Mouse (Mus musculus) lung, adult 2 months (tissue): ENCODE data around the gene Prelid3b. TPM values are rescaled to one million over a fixed set of nuclear protein-coding genes. Genes with fewer than 3 reads are reported as not detected.

Experiments used
- DNase-seq: peaks from one replicate; pipeline ENCODE4 v3.0.0; 2022
- H3K4me1 ChIP-seq: fragments of 200-500 bp; 2 replicates; pipeline ENCODE4 v1.6.1; 2011; ENCODE audit warnings: low read length; ENCODE audit not compliant: control insufficient read depth, insufficient read depth
- H3K4me3 ChIP-seq: fragments of 200-500 bp; replicated peaks from 2 replicates; pipeline ENCODE3; 2011; ENCODE audit warnings: low read depth, mild to moderate bottlenecking, control low read depth, low read length; ENCODE audit errors: extremely low read depth
- CTCF ChIP-seq: fragments of 200-500 bp; IDR thresholded peaks from 2 replicates; pipeline ENCODE4 v1.5.1; 2011; ENCODE audit warnings: mild to moderate bottlenecking, low read length, control low read depth; ENCODE audit not compliant: insufficient read depth
- POLR2A ChIP-seq: fragments of 200-500 bp; IDR thresholded peaks from 2 replicates; pipeline ENCODE4 v1.6.1; 2011; ENCODE audit warnings: low read depth, mild to moderate bottlenecking, control low read depth, low read length, borderline replicate concordance; ENCODE audit errors: extremely low read depth
- WGBS: fragments of 180-500 bp; shearing (Covaris S2); methylation state at CpG from one replicate; pipeline ENCODE4 v1.1.7; 2018; 5-methylcytosine and 5-hydroxymethylcytosine counted together
- polyA plus RNA-seq: library from polyadenylated mRNA; depleted of rRNA; stranded (reverse); fragments of >200 nt; gene quantifications from 2 replicates; pipeline ENCODE4 v1.2.3, GENCODE M21; 2012; rRNA removed

Prelid3b gene
- polyA plus RNA-seq, 1 experiment: 29.7 TPM

GRCm38 (mm10) chr2:174436076-174436701 lies 36.7 kb downstream of the Prelid3b start:
- TF ChIP-seq CTCF (no peak), POLR2A (no peak)
- WGBS: 78% methylated on average over 26 of the region's 26 CpGs
- DNase-seq: no peak
- H3K4me1 ChIP-seq: peaks cover 5% of the 10 kb centered on the region
- H3K4me3 ChIP-seq: no peak overlapping the region

DNA sequence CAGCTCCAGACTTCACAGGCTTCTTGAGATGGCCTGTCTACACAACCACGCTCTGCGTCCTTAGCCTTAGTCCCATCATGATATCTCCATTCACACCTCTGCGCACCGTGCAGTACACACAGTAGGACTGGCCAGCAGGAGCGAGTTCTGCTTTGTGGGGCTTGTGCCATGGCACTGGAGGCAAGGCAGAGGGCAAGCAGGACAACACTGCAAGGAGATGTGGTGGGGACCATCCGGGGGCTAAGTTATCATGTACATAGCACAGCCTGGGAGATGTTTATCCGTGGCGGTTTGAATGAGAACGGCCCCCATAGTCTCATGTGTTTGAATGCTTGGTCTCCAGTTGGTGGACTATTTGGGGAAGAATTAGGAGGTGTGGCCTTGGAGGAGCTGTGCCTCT lies 37.9 kb downstream of the Prelid3b start:
- TF ChIP-seq POLR2A: no peak
- no peak for TF ChIP-seq CTCF
- H3K4me1 ChIP-seq: peaks cover 5% of the 10 kb centered on the region
- 96% methylated on average over 9 of the region's 9 CpGs for WGBS
- no peak overlapping the region for H3K4me3 ChIP-seq
- no peak for DNase-seq

GRCm38 (mm10) chr2:174428996-174429591 lies 43.8 kb downstream of the Prelid3b start:
- Histone ChIP-seq H3K4me3 (no peak overlapping the region), H3K4me1 (no peaks in the 10 kb centered on the region)
- TF ChIP-seq POLR2A: no peak
- no peak for TF ChIP-seq CTCF
- 91% methylated on average over 10 of the region's 10 CpGs for WGBS
- DNase-seq: no peak

DNA sequence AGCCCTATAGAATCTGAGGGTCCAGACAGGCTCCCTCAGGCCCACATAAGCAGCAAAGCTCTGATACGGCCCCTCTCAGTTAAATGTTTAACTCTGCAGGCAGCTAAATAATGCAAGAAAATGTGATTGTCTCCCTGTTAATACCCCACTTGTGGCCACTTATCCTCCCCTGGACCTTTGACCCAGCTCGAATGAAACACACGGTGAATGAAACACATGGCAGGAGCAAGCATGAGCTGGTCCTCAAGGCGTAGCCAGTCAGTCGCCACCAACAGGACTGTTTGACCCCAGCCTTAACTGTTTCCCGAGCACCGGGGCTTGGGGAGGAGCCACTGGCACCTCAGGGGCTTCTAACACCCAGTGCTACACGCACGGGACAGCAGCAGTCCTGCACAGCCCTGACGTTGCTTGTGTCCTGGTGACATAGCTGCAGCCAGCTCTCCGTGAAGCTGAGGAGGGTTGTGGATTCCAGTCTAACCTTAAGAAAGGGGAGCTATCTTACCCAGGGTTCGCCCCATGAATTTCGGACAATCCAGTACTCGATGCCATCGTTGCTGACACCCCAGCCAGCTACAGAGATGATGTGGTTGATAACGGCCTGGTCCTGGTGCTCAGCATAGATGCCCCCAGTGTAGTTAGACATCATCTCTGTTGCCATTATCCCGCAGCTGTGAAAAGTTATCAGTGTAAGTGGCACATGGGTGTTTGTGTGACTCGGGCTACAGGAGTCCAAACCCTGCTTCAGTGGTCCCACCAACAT lies 44.6 kb downstream of the Prelid3b start:
- TF ChIP-seq CTCF: no peak
- TF ChIP-seq POLR2A: no peak
- no peaks in the 10 kb centered on the region for H3K4me1 ChIP-seq
- H3K4me3 ChIP-seq: no peak overlapping the region
- no peak for DNase-seq
- WGBS: 78% methylated on average over 18 of the region's 18 CpGs

DNA sequence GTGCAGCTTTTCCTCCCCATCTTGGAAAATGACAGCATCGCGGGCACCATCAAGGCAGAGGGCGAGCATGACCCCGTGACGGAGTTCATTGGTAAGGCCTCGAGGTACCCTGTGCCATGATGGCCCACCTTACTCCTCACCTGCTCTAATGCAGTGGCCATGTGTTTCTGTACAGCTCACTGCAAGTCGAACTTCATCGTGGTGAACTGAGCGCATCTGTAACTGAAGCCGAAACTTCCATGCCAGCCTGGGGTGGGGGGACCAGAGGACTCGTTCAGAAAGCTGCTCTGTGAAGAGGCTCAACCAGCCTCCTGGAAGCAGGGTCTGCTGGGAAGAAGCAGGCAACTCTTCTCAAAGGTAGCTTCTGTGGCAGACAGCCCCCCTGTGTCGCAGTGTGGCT lies 46.0 kb downstream of the Prelid3b start:
- WGBS: 88% methylated on average over 12 of the region's 12 CpGs
- no peaks in the 10 kb centered on the region for H3K4me1 ChIP-seq
- DNase-seq: no peak
- H3K4me3 ChIP-seq: no peak overlapping the region
- no peak for TF ChIP-seq CTCF
- no peak for TF ChIP-seq POLR2A

GRCm38 (mm10) chr2:174424301-174425085 lies 48.4 kb downstream of the Prelid3b start:
- no peak overlapping the region for H3K4me3 ChIP-seq
- DNase-seq: no peak
- no peaks in the 10 kb centered on the region for H3K4me1 ChIP-seq
- WGBS: 88% methylated on average over 11 of the region's 11 CpGs
- TF ChIP-seq POLR2A (no peak), CTCF (no peak)

DNA sequence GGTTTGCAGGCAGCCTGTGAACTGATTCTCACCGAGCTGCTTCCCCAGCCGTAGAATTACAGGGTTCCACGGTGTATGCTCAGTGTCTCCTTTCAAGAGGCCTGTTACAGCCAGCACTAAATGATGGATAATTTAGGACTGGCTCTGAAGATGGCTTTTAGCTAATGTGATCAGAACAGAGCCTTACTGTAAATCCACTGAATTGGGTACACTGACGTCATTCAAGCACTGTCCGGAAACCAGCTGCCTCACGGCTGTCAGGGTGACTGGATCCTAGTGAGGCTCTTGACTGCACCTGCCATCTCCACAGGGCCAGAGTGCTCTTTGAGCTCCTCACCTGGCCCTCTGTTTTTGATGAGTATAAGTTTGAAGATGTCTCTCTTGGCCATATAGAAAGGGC lies 51.8 kb downstream of the Prelid3b start:
- 90% methylated on average over 6 of the region's 6 CpGs for WGBS
- Histone ChIP-seq H3K4me1 (no peaks in the 10 kb centered on the region), H3K4me3 (no peak overlapping the region)
- no peak for DNase-seq
- TF ChIP-seq CTCF (no peak), POLR2A (no peak)

- TF ChIP-seq CTCF: no peak
- peak; percentile 40; the same call in 1 of the 2 replicates for TF ChIP-seq POLR2A
- H3K4me3 ChIP-seq: peak within 1 kb of the TSS; percentile 93
- peak; percentile 91 for DNase-seq
- WGBS: under 1% methylated on average over 40 of the region's 40 CpGs
- H3K4me1 ChIP-seq: no peaks in the 10 kb centered on the region
Observed at GRCm38 (mm10) chr2:174415731-174416310, 57.1 kb downstream of the Prelid3b start, which contains the start of gene Nelfcd. TSS of gene Nelfcd (plus strand) at chr2:174415804.

Other genes with a start within 250 kb of the Prelid3b start
- gene Gnas, start 188.8 kb downstream of the Prelid3b start, polyA plus RNA-seq: 897 and 1,050 TPM in 2 replicates
- not detected in 2 replicates for gene Gm20721, start 126.4 kb downstream of the Prelid3b start, polyA plus RNA-seq
- gene Nelfcd, start 57.3 kb downstream of the Prelid3b start, polyA plus RNA-seq: 37.7 and 44.9 TPM in 2 replicates
- gene Ctsz, start 34.0 kb downstream of the Prelid3b start, polyA plus RNA-seq: 229 and 251 TPM in 2 replicates
- 17.4 and 38.3 TPM in 2 replicates for gene Tubb1, start 22.4 kb downstream of the Prelid3b start, polyA plus RNA-seq
- 238 and 290 TPM in 2 replicates for gene Atp5e, start 9.0 kb downstream of the Prelid3b start, polyA plus RNA-seq
- 0.53 and 0.65 TPM in 2 replicates for gene Zfp831, start 170.5 kb upstream of the Prelid3b start, polyA plus RNA-seq